Mouse (Mus musculus) layer of hippocampus, adult 11-12 months (tissue): Measurements from ENCODE around the gene Nrip1.

Source experiments
- DNase-seq: peaks from one replicate; pipeline ENCODE4 v3.0.0; 2022; ENCODE audit warnings: low spot score

Nrip1 gene

GRCm38 (mm10) chr16:76315642-76316041, 58.0 kb downstream of the Nrip1 start:
- DNase-seq: no peak

- no peak for DNase-seq
These were observed 59.3 kb downstream of the Nrip1 start for GRCm38 (mm10) chr16:76314013-76314950.

GRCm38 (mm10) chr16:76312887-76313420, 60.7 kb downstream of the Nrip1 start:
- no peak for DNase-seq

GRCm38 (mm10) chr16:76310791-76311190, 62.8 kb downstream of the Nrip1 start:
- no peak for DNase-seq

- no peak for DNase-seq
These were observed 63.3 kb downstream of the Nrip1 start for GRCm38 (mm10) chr16:76310286-76310685.

GRCm38 (mm10) chr16:76309280-76309679, 64.3 kb downstream of the Nrip1 start:
- no peak for DNase-seq

- DNase-seq: no peak
These were observed 66.6 kb downstream of the Nrip1 start for GRCm38 (mm10) chr16:76307039-76307438.

GRCm38 (mm10) chr16:76306446-76306845, 67.2 kb downstream of the Nrip1 start:
- DNase-seq: no peak

- DNase-seq: no peak
These were observed 70.2 kb downstream of the Nrip1 start for GRCm38 (mm10) chr16:76303436-76303835.

- DNase-seq: no peak
These were observed 71.9 kb downstream of the Nrip1 start for GRCm38 (mm10) chr16:76301728-76302050.

- no peak for DNase-seq
These were observed 72.4 kb downstream of the Nrip1 start for GRCm38 (mm10) chr16:76301037-76301727.

- DNase-seq: no peak
These were observed 73.2 kb downstream of the Nrip1 start for GRCm38 (mm10) chr16:76300452-76300851.

GRCm38 (mm10) chr16:76299511-76299910, 74.1 kb downstream of the Nrip1 start:
- no peak for DNase-seq

- no peak for DNase-seq
These were observed 78.3 kb downstream of the Nrip1 start for GRCm38 (mm10) chr16:76295322-76295721.

GRCm38 (mm10) chr16:76294550-76294949, 79.1 kb downstream of the Nrip1 start:
- no peak for DNase-seq

GRCm38 (mm10) chr16:76293765-76294463, 79.7 kb downstream of the Nrip1 start:
- DNase-seq: no peak

- DNase-seq: no peak
These were observed 80.5 kb downstream of the Nrip1 start for GRCm38 (mm10) chr16:76293176-76293575.

GRCm38 (mm10) chr16:76292656-76293055, 81.0 kb downstream of the Nrip1 start:
- no peak for DNase-seq

- DNase-seq: no peak
These were observed 82.3 kb downstream of the Nrip1 start for GRCm38 (mm10) chr16:76291366-76291765.

GRCm38 (mm10) chr16:76289495-76289894, 84.1 kb downstream of the Nrip1 start:
- no peak for DNase-seq

- no peak for DNase-seq
These were observed 89.8 kb downstream of the Nrip1 start for GRCm38 (mm10) chr16:76283796-76284195.

- DNase-seq: no peak
These were observed 91.8 kb downstream of the Nrip1 start for GRCm38 (mm10) chr16:76281850-76282249.
